Mouse (Mus musculus): ENCODE results near the gene Atad5. TPM values are rescaled to one million over a fixed set of nuclear protein-coding genes. Genes with fewer than 3 reads are reported as not detected.

The Atad5 gene
- total RNA-seq, 1 experiment, result 23.6 TPM

DNA sequence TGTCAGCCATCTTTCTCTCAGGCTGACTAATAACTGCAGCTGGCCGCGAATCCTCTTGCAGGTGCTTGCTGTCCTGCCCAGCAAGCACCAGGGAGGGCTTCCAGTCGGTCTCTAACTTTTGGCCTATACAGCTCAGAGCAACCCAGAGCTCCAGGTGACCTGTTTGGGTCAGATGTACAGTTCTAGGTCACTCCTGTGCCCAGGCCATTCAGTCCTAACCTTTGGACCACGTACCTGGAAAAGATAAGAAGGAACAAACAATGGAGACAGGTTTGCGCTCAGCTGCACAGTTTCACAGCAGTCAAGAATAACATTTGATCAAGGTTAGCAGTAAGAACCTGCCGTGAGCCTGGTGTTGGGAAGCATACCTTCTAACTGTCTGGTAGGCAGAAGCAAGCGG lies 69.8 kb downstream of the Atad5 start:
- no peaks in the 10 kb centered on the region; the same call in 1 of the 2 replicates for H3K36me3 ChIP-seq (ENCODE audit: control insufficient read depth, insufficient read depth, low read length, poor library complexity, severe bottlenecking)
- TF ChIP-seq ZNF384 (IDR thresholded peaks at IDR 0.05; ENCODE audit: low read depth, low read length) (no peak), CHD2 (IDR thresholded peaks at IDR 0.05; ENCODE audit: low read depth, low read length) (no peak), MAFK (IDR thresholded peaks at IDR 0.05; ENCODE audit: insufficient read depth, low read depth, low read length) (no peak), ZC3H11A (IDR thresholded peaks at IDR 0.05; ENCODE audit: borderline replicate concordance, low read depth, low read length) (no peak), HCFC1 (IDR thresholded peaks at IDR 0.05; ENCODE audit: borderline replicate concordance, insufficient read depth, low read length) (no peak)
- peaks cover 2 to 11% of the 10 kb centered on the region in 2 experiments; a peak in 3 of 4 replicates for H3K4me1 ChIP-seq (ENCODE audit: control insufficient read depth in 2 of 2, insufficient read depth in 2 of 2, low read length in 2 of 2, poor library complexity in 1 of 2)
- in situ Hi-C loops (cut with MboI; ENCODE audit: low sequenced_read_pairs in 2 of 2, unreplicated experiment in 2 of 2), result no loop called here
- no peak overlapping the region for H3K9ac ChIP-seq (ENCODE audit: insufficient read depth, low read depth, low read length, poor library complexity, severe bottlenecking)
- no peak for DNase-seq (ENCODE audit: low read depth, low spot score)
- no peak overlapping the region for H3K27ac ChIP-seq (ENCODE audit: insufficient read depth, low read depth, low read length, poor library complexity, severe bottlenecking)
- H3K9me3 ChIP-seq (ENCODE audit: control insufficient read depth, insufficient read depth, low read depth, low read length), result no peaks in the 10 kb centered on the region
- H3K4me3 ChIP-seq (ENCODE audit: insufficient read depth in 1 of 2, low read depth in 1 of 2, low read length in 2 of 2, poor library complexity in 1 of 2, severe bottlenecking in 1 of 2), result no peak overlapping the region

DNA sequence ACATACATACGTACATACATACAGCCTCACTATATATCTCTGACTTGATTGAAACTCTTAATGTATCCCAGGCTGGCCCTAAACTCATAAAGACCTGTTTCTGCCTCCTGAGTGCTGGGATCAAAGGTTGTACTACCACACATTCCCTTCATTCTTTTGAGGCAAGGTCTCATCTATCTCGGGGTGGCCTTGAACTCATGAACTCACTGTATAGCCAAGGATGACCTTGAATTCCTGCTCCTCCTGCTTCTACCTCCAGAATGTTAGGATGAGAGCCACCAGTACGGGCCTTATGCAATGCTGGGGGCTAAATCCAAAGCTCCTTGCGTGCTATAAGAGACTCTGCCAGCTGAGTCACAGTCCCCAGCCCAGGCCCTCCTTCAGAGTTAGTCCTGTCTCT lies 71.8 kb downstream of the Atad5 start:
- H3K4me3 ChIP-seq (ENCODE audit: insufficient read depth in 1 of 2, low read depth in 1 of 2, low read length in 2 of 2, poor library complexity in 1 of 2, severe bottlenecking in 1 of 2), result no peak overlapping the region
- peaks cover 2 to 11% of the 10 kb centered on the region in 2 experiments; a peak in 3 of 4 replicates for H3K4me1 ChIP-seq (ENCODE audit: control insufficient read depth in 2 of 2, insufficient read depth in 2 of 2, low read length in 2 of 2, poor library complexity in 1 of 2)
- H3K27ac ChIP-seq (ENCODE audit: insufficient read depth, low read depth, low read length, poor library complexity, severe bottlenecking), result no peak overlapping the region
- in situ Hi-C loops (cut with MboI; ENCODE audit: low sequenced_read_pairs in 2 of 2, unreplicated experiment in 2 of 2), result no loop called here
- H3K36me3 ChIP-seq (ENCODE audit: control insufficient read depth, insufficient read depth, low read length, poor library complexity, severe bottlenecking), result no peaks in the 10 kb centered on the region; the same call in 1 of the 2 replicates
- TF ChIP-seq HCFC1 (IDR thresholded peaks at IDR 0.05; ENCODE audit: borderline replicate concordance, insufficient read depth, low read length), result no peak
- no peak for TF ChIP-seq MAFK (IDR thresholded peaks at IDR 0.05; ENCODE audit: insufficient read depth, low read depth, low read length)
- no peak for TF ChIP-seq ZNF384 (IDR thresholded peaks at IDR 0.05; ENCODE audit: low read depth, low read length)
- no peak for TF ChIP-seq CHD2 (IDR thresholded peaks at IDR 0.05; ENCODE audit: low read depth, low read length)
- no peak for TF ChIP-seq ZC3H11A (IDR thresholded peaks at IDR 0.05; ENCODE audit: borderline replicate concordance, low read depth, low read length)
- no peak for DNase-seq (ENCODE audit: low read depth, low spot score)
- H3K9ac ChIP-seq (ENCODE audit: insufficient read depth, low read depth, low read length, poor library complexity, severe bottlenecking), result no peak overlapping the region
- no peaks in the 10 kb centered on the region for H3K9me3 ChIP-seq (ENCODE audit: control insufficient read depth, insufficient read depth, low read depth, low read length)

DNA sequence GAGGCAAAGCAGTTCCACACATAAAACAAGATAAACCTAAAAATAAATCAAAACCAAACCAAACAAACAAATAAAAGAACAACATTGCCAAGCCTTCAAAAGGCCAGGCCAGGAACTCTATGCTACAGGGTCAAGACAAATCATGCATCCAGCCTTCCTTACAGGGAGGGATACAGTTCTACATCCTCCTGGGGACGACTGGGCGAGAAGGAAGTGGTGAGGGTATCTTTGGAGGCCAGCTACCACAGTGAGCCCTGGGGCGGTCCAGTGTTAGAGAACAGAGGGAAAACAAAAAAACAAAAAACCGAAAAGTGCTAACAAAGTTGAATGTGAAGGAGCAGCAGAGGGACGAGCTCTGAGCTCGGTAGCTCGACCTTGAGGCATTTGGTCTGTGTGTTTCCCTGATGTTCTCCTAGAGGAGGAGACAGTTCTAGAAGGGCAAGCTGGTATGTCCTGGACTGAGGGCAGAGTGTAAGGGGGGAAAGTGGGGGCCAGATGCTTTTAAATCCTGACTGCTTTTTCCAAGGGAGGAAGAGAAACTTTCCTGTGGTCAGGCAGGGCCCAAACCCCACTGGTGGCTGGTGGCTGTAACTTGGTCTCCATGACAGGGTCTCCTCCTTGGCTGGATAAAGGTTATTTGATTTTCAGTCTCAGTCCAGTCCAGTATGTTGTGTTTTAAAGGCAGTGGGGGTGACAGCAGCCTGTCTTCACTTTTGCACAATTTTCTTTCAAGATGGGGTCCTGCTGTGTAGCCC lies 74.3 kb downstream of the Atad5 start:
- DNase-seq (ENCODE audit: low read depth, low spot score), result no peak
- in situ Hi-C loops (cut with MboI; ENCODE audit: low sequenced_read_pairs in 2 of 2, unreplicated experiment in 2 of 2), result no loop called here
- H3K36me3 ChIP-seq (ENCODE audit: control insufficient read depth, insufficient read depth, low read length, poor library complexity, severe bottlenecking), result no peaks in the 10 kb centered on the region

DNA sequence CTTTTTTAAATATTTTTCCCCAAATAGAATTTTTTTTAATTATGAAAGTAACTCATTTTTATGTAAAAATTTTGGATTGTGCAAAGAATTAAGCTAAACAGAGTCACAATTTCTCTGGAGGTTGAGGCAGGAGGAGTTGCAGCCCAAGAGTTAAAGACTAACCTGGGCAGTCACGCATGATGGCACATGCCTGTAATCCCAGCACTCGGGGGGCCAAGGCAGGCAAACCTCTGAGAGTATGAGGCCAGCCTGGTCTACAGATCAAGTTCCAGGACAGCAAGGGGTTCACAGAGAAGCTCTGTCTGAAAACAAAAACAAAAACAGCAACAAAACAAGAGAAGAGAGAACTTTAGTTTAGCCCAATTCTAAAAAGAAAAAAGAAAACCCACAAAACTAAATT lies 75.0 kb downstream of the Atad5 start:
- TF ChIP-seq ZC3H11A (IDR thresholded peaks at IDR 0.05; ENCODE audit: borderline replicate concordance, low read depth, low read length) (no peak), HCFC1 (IDR thresholded peaks at IDR 0.05; ENCODE audit: borderline replicate concordance, insufficient read depth, low read length) (no peak), ZNF384 (IDR thresholded peaks at IDR 0.05; ENCODE audit: low read depth, low read length) (no peak), MAFK (IDR thresholded peaks at IDR 0.05; ENCODE audit: insufficient read depth, low read depth, low read length) (no peak), CHD2 (IDR thresholded peaks at IDR 0.05; ENCODE audit: low read depth, low read length) (no peak)
- in situ Hi-C loops (cut with MboI; ENCODE audit: low sequenced_read_pairs in 2 of 2, unreplicated experiment in 2 of 2), result no loop called here

More for the DNA sequence above, 74.3 kb downstream of the Atad5 start:
- Histone ChIP-seq H3K4me1 (ENCODE audit: control insufficient read depth in 2 of 2, insufficient read depth in 2 of 2, low read length in 2 of 2, poor library complexity in 1 of 2) (peaks cover 5 to 13% of the 10 kb centered on the region in 2 experiments; a peak in 3 of 4 replicates), H3K4me3 (ENCODE audit: insufficient read depth in 1 of 2, low read depth in 1 of 2, low read length in 2 of 2, poor library complexity in 1 of 2, severe bottlenecking in 1 of 2) (no peak overlapping the region), H3K9me3 (ENCODE audit: control insufficient read depth, insufficient read depth, low read depth, low read length) (no peaks in the 10 kb centered on the region), H3K9ac (ENCODE audit: insufficient read depth, low read depth, low read length, poor library complexity, severe bottlenecking) (no peak overlapping the region), H3K27ac (ENCODE audit: insufficient read depth, low read depth, low read length, poor library complexity, severe bottlenecking) (no peak overlapping the region; the same call in 1 of the 2 replicates)
- TF ChIP-seq MAFK (IDR thresholded peaks at IDR 0.05; ENCODE audit: insufficient read depth, low read depth, low read length) (no peak), HCFC1 (IDR thresholded peaks at IDR 0.05; ENCODE audit: borderline replicate concordance, insufficient read depth, low read length) (no peak), CHD2 (IDR thresholded peaks at IDR 0.05; ENCODE audit: low read depth, low read length) (no peak), ZC3H11A (IDR thresholded peaks at IDR 0.05; ENCODE audit: borderline replicate concordance, low read depth, low read length) (no peak), ZNF384 (IDR thresholded peaks at IDR 0.05; ENCODE audit: low read depth, low read length) (no peak)

More for the DNA sequence above, 75.0 kb downstream of the Atad5 start:
- Histone ChIP-seq H3K4me3 (ENCODE audit: insufficient read depth in 1 of 2, low read depth in 1 of 2, low read length in 2 of 2, poor library complexity in 1 of 2, severe bottlenecking in 1 of 2) (no peak overlapping the region), H3K4me1 (ENCODE audit: control insufficient read depth in 2 of 2, insufficient read depth in 2 of 2, low read length in 2 of 2, poor library complexity in 1 of 2) (peaks cover 5 to 15% of the 10 kb centered on the region in 2 experiments; a peak in 3 of 4 replicates), H3K27ac (ENCODE audit: insufficient read depth, low read depth, low read length, poor library complexity, severe bottlenecking) (no peak overlapping the region), H3K9me3 (ENCODE audit: control insufficient read depth, insufficient read depth, low read depth, low read length) (no peaks in the 10 kb centered on the region), H3K9ac (ENCODE audit: insufficient read depth, low read depth, low read length, poor library complexity, severe bottlenecking) (no peak overlapping the region), H3K36me3 (ENCODE audit: control insufficient read depth, insufficient read depth, low read length, poor library complexity, severe bottlenecking) (no peaks in the 10 kb centered on the region)
- DNase-seq (ENCODE audit: low read depth, low spot score), result no peak

Data from ES-E14 (cell line).